Comparison of ENCODE assay signal across 7 mouse cellular contexts in the genomic region with DNA sequence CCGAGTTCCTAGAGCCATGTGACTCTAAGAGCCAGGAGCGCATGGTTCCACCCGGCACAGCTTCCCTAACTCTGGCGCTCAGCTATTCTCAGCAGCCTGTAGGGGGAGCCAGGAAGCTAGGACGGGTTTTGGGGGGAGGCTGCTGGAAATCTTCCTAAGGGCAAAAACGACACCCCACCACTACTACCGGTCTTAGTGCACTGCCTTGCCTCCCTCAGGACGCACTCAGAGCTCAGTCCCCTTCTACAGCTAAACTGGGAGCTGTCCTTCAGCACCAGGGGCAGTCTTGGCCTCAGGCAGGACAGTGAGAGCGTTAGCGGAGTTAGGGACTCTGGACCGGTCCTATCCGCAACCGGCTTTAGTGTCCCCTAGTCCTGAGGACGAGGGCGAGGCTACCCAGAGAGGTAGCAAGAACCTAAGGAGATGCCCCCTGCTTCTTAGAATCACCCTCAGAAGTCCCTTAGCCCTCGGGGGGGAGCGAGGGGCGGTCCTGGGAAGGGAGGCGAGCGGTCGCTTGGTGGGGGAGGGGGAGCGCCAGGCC. TPM values are rescaled to one million over a fixed set of nuclear protein-coding genes. Genes with fewer than 3 reads are reported as not detected.
DNase-seq lines count a peak whose midpoint lies in the region; ATAC-seq and TF ChIP-seq lines count a peak whose summit lies in the region.

No protein-coding gene starts in this region.

- no peaks in the 10 kb centered on the region for H3K27me3 ChIP-seq in forebrain, postnatal 0 days (ENCODE audit: insufficient read depth, low read length)
- H3K27me3 ChIP-seq in hindbrain, embryonic 16.5 days (replicated peaks; ENCODE audit: control insufficient read depth, insufficient read depth, low read length), result 0 out of 2 replicates have a peak, but pooled peaks cover 2% of the 10 kb centered on the region

- no peaks in the 10 kb centered on the region for H3K9me3 ChIP-seq in forebrain, postnatal 0 days (ENCODE audit: low read length)
- H3K9me3 ChIP-seq in hindbrain, embryonic 16.5 days (ENCODE audit: control insufficient read depth, low read length), result no peaks in the 10 kb centered on the region

- peak overlapping the region; percentile 75 for H3K27ac ChIP-seq in forebrain, postnatal 0 days (ENCODE audit: low read depth, low read length)
- H3K27ac ChIP-seq in hindbrain, embryonic 16.5 days (ENCODE audit: low read depth, low read length), result peak overlapping the region; percentile 64

- intact Hi-C loops in left cerebral cortex, postnatal 10 days (cut with DNase I), result no loop called here

- peak overlapping the region; percentile 47 for H3K9ac ChIP-seq in forebrain, postnatal 0 days
- H3K9ac ChIP-seq in hindbrain, embryonic 16.5 days (ENCODE audit: low read depth, low read length), result peak overlapping the region; percentile 69

- peak; percentile 3 for DNase-seq in adipocyte (ENCODE audit: low spot score)
- peak; percentile 72 to 74 for DNase-seq in cerebellum, adult 18-20 months
- peak; percentile 81 for DNase-seq in forebrain, postnatal 0 days
- DNase-seq in left cerebral cortex, postnatal 10 days (ENCODE audit: extremely low spot score in 1 of 2, low spot score in 2 of 2), result peak; percentile 34 to 49
- peak; percentile 49 to 62 for DNase-seq in lung, postnatal 4 days
- DNase-seq in right cerebral cortex, postnatal 4 days, result peak; percentile 63

- peak overlapping the region; percentile 64 for H3K4me2 ChIP-seq in forebrain, postnatal 0 days (ENCODE audit: low read depth)
- H3K4me2 ChIP-seq in hindbrain, embryonic 16.5 days (ENCODE audit: low read length), result peak overlapping the region; percentile 66

- H3K36me3 ChIP-seq in forebrain, postnatal 0 days (ENCODE audit: insufficient read depth), result no peaks in the 10 kb centered on the region
- no peaks in the 10 kb centered on the region for H3K36me3 ChIP-seq in hindbrain, embryonic 16.5 days (ENCODE audit: control insufficient read depth, insufficient read depth, low read length)

- ATAC-seq in forebrain, postnatal 0 days, result peak; percentile 74
- ATAC-seq in hindbrain, embryonic 16.5 days, result peak; percentile 83

- peak; percentile 71 for TF ChIP-seq CTCF in forebrain, postnatal 0 days (IDR thresholded peaks at IDR 0.05; ENCODE audit: low read depth)

- WGBS in forebrain, postnatal 0 days, result 49% methylated on average over 20 of the region's 22 CpGs
- WGBS in hindbrain, embryonic 16.5 days, result 19% methylated on average over 19 of the region's 22 CpGs

- no peaks in the 10 kb centered on the region for H3K4me1 ChIP-seq in forebrain, postnatal 0 days (ENCODE audit: insufficient read depth)
- no peaks in the 10 kb centered on the region for H3K4me1 ChIP-seq in hindbrain, embryonic 16.5 days (ENCODE audit: control insufficient read depth, insufficient read depth, low read depth, low read length)

- peak overlapping the region; percentile 50 for H3K4me3 ChIP-seq in forebrain, postnatal 0 days (ENCODE audit: low read depth, low read length)
- H3K4me3 ChIP-seq in hindbrain, embryonic 16.5 days (ENCODE audit: low read length), result peak overlapping the region; percentile 65

RNA-seq across cellular contexts. Expression of a gene that starts 1.4 kb away (rescaled TPM):
- total RNA-seq in forebrain, postnatal 0 days (2014; rRNA removed), result 9.2 and 12.0 TPM in 2 replicates
- 1.4 and 1.6 TPM in 2 replicates for polyA plus RNA-seq in forebrain, postnatal 0 days (2015; fragmentation: Nextera tagmentation; extraction: Ambion mirVana)
- polyA plus RNA-seq in hindbrain, embryonic 16.5 days (2015; fragmentation: Nextera tagmentation; extraction: Ambion mirVana), result 1.9 and 2.0 TPM in 2 replicates
- 10 to 100 TPM; 17.0 to 18.2 TPM for total RNA-seq in left cerebral cortex, postnatal 10 days (2021)

Comparison
In these comparisons a context has a peak if more than half of its experiments do, and no peak if none do; other contexts are left out.
1. Peak in every context shown above with its lines: DNase-seq, ATAC-seq, H3K4me3 ChIP-seq and H3K27ac ChIP-seq.
2. DNase-seq: peak in every context shown above with its lines; median percentile 81 in forebrain, postnatal 0 days; 73 in cerebellum, adult 18-20 months; 63 in right cerebral cortex, postnatal 4 days; 56 in lung, postnatal 4 days; 42 in left cerebral cortex, postnatal 10 days; 3 in adipocyte.